Mouse (Mus musculus): ENCODE measurements around the gene Cdc42ep2.
A peak's percentile ranks its signal among the peaks of the same experiment; 100 is the strongest.
"Not testable (repeated sequence)": the region's sequence is repeated elsewhere in the genome, so short reads cannot be mapped to it uniquely, and the experiment has no call there.

Gene Cdc42ep2

GRCm38 (mm10) chr19:5912103-5913006 is 12.3 kb downstream of the Cdc42ep2 start:
- DNase-seq (ENCODE audit: low spot score): peak; percentile 94

GRCm38 (mm10) chr19:5911430-5912102 is 13.1 kb downstream of the Cdc42ep2 start:
- DNase-seq (ENCODE audit: low spot score): no peak

DNA sequence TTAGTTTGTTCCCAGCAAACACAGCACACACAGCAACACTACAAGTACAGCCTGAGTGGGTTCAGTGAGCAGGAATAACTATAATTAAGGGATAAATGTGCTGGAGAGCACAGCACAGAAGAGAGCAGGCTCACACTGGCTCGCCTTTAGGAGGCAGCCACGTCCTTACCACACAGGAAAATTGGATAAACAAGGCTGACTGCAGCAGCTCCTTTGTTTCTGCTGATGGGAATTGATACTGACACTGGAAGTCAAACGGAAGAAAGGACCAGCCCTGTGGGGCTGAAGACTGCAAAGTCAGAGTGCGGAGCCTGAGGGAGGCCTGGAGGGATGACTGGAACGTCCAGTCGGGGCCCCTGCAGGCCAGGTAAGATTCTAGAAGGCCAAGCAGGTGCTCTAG is 14.4 kb downstream of the Cdc42ep2 start:
- DNase-seq (ENCODE audit: low spot score): no peak

GRCm38 (mm10) chr19:5907275-5907674 is 17.3 kb downstream of the Cdc42ep2 start:
- DNase-seq (ENCODE audit: low spot score): no peak

DNA sequence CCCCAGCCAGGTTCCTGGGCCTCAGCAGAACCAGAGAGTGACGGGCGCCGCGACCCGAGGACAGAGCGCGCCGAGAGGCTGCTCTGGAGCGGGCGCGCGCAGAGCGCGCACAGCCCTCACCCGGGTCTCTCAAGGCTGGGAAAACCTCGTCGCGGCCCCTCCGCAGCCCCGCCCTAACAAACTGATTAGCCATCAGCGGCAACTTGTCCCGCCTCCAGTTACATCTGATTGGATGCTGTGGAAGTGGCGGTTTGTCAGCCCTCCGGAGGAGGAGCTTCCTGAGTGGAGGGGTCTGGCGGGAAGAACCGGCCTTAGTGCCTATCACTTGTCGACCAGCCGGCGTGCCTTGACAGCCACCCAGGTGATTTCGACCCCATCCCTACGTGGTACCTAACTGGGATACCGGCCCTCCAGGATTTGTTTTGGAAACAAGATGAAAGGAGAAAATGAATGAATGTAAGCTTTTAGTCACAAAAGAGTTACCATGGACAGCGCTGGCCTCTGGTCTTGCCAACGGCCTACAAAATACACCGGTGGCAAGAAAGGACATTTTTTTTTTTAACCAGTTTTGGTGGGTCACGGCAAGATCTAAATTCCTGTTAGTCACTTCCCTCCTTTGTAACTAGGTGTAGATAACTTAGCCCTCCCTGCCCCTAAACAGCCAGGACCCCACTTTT is 30.5 kb downstream of the Cdc42ep2 start, which contains the start of gene Tigd3:
Gene Tigd3, minus strand, starts transcription at position 148 of the 677 bp plus-strand sequence.
- DNase-seq (ENCODE audit: low spot score): peak; percentile 83

DNA sequence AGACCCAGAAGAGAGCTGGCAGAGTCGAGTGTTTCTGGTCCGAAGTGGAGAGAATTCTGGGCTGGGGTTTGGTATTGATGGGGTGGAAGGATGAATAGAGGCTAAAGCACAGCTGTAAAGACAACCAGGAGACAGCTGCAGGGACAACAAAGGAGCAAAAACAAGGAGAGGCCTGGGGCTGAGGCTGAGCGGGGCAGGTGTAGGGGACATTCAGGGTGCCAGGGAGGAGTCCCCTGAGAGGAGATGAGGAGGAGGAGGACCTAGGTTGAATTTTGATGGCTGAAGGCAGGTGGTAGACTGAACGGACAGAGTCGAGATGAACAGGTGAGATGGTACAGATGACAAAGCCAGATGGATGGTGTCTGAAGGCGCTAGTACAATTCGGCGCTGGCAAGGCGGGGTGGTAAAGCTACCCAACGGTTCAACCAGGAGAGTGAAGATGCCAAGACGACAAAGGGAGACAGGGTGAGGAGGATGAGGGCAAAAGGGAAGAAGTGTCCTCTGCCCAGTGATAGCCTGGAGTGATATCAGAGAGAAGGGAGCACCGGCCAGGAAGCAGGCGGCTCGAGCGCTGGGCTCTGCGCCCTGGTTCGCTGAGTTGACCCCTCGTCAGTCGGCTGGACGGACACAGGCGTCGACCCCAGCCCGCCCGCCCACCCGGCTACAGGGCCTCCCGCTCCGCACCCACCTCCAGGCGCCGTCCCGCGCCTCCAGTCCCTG is 31.2 kb downstream of the Cdc42ep2 start:
- DNase-seq (ENCODE audit: low spot score): no peak

GRCm38 (mm10) chr19:5892735-5893134 is 31.9 kb downstream of the Cdc42ep2 start:
- DNase-seq (ENCODE audit: low spot score): no peak

DNA sequence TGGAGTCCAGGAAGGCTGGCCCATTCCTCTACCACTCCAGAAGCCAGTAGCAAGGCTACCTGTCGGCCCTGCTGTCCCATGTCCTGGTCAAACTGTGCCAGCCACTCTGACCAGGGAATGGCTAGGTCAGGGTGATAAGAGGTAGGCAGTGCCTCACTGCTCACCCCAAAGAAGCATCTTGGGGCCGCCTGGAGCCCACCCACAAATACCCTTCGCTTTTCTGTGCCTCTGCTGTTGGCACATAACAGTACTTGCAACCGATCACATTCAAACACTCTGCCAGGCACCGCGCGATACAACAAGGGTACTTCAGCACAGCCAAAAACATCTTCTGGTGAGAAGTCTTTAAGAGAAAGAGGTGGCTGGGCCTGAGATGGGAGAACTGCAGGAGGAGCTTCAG is 32.4 kb downstream of the Cdc42ep2 start:
- DNase-seq (ENCODE audit: low spot score): no peak

- DNase-seq (ENCODE audit: low spot score): no peak
These were observed 32.9 kb downstream of the Cdc42ep2 start for GRCm38 (mm10) chr19:5891521-5892258.

- DNase-seq (ENCODE audit: low spot score): no peak
These were observed 35.4 kb downstream of the Cdc42ep2 start for GRCm38 (mm10) chr19:5889211-5889610.

- DNase-seq (ENCODE audit: low spot score): no peak
These were observed 37.3 kb downstream of the Cdc42ep2 start for GRCm38 (mm10) chr19:5887234-5887815.

DNA sequence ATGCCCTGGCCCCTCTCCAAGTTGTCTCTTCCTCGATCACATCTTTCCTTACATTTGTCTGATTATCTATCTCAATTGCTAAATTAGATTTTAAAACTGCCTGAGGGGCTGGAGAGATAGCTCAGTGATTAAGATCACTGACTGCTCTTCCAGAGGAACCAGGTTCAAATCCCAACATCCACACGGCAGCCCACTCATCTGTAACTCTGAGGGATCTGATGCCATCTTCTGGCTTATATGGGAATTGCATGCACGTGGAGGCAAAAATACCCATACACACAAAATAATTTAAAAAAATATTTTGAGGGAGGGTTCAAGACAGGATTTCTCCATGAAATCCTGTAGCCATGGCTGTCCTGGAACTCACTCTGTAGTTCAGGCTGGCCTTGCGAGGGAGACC is 38.8 kb downstream of the Cdc42ep2 start:
- no peak for DNase-seq (ENCODE audit: low spot score)

GRCm38 (mm10) chr19:5883935-5884334 is 40.7 kb downstream of the Cdc42ep2 start:
- no peak for DNase-seq (ENCODE audit: low spot score)

DNA sequence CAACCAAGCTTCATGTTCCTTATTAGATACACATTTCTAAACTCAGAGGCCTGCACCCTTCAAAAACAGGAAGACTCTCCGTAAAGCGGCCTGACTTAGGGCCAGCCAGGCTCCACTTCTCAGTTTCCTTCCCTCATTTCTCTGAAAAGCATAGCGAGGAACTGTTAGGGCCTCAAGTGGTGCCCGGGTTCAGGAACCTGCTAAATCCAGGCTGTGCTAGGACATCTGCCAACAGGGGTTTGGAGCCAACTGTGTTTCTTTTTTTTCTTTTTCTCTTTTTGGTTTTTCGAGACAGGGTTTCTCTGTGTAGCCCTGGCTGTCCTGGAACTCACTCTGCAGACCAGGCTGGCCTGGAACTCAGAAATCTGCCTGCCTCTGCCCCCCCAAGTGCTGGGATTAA is 42.5 kb downstream of the Cdc42ep2 start:
- DNase-seq (ENCODE audit: low spot score): not testable (repeated sequence)

DNA sequence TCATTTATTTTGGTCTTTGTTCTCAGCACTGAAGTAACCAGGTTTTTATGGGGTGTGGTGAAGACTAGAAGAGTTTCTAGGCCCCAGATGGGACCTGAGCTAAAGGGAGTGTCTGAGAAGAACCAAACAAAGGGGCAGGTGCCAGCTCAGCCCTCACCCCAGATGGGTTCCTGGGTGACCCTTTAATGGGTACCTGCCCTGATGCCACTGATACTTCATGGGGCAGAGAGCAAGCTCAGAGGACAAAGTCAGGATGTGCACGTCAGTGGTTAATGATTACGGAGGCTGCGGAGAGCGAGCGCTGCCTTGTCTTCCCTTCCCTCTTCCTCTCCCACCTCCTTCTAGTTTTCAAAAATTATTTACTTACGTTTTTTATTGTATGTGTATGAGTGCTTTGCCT is 43.5 kb downstream of the Cdc42ep2 start:
- DNase-seq (ENCODE audit: low spot score): no peak

DNA sequence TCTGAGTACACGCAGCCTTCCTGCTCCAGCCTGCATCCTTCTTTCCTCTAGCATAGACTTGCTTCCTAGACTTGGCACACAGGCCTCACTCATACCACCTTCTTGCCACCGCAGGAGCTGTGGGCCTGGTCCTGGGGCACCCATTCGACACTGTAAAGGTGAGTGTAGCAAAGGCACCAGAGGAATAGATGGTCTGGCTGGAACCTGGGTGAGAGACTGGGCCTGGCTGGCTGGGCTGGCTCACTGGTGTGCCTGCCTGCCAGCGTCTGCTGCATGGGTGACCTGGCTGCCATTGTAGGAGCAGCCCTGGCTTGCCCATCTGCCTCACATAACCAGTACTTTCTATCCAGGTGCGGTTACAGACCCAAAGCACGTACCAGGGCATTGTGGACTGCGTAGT is 44.9 kb downstream of the Cdc42ep2 start:
- DNase-seq (ENCODE audit: low spot score): no peak

- DNase-seq (ENCODE audit: low spot score): no peak
These were observed 45.7 kb downstream of the Cdc42ep2 start for GRCm38 (mm10) chr19:5878916-5879315.

GRCm38 (mm10) chr19:5878362-5878722 is 46.3 kb downstream of the Cdc42ep2 start:
- no peak for DNase-seq (ENCODE audit: low spot score)

DNA sequence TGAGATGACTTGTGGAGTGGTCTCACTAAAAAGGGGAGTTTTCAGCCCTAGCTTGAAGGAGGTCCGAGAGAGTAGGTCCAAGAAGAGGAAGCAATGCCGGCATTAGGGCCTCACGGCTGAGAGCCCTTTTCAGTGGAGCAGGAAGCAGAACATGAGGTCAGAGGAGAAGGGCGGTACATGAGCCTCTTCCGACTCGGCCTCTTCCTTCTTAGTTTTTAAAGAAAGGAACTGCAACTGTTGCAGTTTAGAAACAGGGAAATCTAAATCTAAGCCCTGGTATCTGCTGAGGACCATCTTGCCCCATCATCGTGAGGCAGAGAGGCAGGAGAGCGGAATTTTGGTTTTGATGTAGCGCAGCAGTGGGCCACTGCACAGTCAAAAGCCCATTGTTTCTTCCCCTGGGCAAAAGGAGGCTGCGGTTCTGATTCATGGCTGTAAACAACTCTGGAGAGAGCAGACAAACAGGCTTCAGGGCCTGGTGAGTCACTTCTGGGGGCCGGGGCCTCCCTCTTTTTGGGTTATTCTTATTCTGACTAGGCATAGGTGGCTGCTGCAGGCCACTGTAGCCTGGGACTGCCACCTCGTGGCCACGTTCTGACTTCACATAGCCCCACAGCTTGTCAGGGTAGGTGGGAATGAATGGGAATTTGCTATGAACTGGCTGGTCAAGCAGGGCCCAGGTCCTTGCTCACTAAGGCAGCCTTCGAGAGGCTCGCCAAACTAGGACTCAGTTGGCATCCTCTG is 46.8 kb downstream of the Cdc42ep2 start, which contains the start of gene Slc25a45:
Gene Slc25a45, plus strand, starts transcription at position 191 of the 744 bp plus-strand sequence.
- peak; percentile 62 for DNase-seq (ENCODE audit: low spot score)

DNA sequence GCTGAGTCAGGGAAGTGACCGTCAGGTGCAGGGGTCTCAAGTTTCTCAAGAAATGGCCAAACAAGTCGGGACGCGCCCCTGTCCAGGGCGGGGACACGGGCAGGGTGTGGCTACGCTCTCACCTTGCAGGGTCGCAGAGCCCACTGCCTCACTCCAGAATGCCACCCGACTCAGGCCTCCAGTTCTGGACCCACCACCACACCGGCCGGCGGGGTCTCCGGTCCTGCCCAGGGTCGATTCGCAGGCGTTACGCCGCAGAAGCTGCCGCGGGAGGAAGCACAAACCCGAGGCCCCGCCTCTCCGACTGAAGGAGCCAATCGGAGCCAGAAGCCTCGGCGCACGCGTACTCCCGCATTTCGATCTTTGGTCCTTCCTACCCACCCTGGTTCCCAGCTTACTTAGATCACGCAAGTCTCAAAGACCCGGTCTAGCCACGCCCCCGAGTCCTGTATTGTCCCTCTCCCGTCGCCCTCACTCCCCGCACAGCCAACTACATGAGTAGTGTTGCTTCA is 49.6 kb downstream of the Cdc42ep2 start, which contains the start of gene Frmd8:
Gene Frmd8, minus strand, starts transcription at position 306 of the 512 bp plus-strand sequence.
- peak; percentile 77 for DNase-seq (ENCODE audit: low spot score)
